Mouse (Mus musculus) MEL-GATA-1-ER (cell line): ENCODE results near the gene Tssc4.

Experiments used
- DNase-seq: peaks from one replicate; pipeline ENCODE4 v3.0.0-alpha.2; 2012; ENCODE audit warnings: low read depth; ENCODE audit errors: extremely low read depth

Gene Tssc4

DNA sequence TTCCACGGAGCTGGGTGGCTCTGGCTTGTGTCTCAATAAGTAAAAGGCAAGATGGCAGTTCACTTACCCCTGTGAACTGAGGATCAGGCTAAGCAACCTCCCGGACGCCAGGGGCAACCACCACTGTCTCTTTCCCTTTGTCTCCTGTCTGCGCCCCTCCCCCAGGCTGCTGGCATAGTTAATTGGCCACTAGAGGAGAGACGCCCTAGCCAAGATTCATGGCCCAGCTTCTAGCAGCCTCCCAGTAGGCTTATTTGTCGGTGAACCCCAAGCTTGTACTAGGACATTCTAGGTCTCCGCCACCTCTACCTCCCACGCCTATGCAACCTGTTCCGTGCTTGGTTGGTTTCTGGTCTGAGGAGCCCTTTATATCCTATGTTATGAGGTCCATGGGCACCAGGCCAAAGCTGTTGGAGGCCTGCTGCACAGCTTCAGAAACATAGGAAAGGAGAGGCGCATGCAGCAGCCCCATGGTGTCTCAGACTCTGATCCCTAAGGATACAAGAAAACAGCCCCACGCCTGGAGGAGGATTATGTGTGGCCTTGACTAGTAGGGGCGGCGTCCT, 650 bp upstream of the Tssc4 start:
- DNase-seq: no peak

DNA sequence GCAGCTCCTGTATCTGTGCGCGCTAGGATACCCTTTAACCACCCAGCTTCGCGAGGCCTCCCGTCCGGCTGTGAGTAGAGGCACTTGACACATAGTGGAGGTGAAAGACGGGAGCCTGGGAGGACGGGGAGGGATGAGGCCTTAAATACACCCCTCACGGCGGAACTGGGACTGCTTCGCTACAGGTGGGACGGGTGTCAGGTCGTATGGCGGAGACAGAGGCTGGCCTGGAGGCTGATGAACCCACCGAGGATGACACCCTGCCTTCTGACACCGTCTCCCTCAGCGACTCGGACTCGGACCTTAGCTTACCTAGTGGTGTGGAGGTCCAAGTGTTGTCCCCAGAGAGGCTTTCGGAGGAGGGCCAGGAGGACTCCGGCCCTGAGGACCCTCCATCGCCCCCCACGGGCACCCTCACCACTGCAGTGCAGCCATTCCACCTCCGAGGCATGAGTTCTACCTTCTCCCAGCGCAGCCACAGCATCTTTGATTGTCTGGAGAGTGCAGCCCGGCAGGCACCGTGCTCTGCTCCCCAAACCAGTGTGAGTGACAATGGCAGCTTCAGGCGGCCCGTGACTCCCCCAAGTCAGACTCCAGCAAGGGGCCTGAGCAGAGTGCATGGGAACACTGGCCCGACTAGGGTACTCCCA, 827 bp downstream of the Tssc4 start:
- no peak for DNase-seq

DNA sequence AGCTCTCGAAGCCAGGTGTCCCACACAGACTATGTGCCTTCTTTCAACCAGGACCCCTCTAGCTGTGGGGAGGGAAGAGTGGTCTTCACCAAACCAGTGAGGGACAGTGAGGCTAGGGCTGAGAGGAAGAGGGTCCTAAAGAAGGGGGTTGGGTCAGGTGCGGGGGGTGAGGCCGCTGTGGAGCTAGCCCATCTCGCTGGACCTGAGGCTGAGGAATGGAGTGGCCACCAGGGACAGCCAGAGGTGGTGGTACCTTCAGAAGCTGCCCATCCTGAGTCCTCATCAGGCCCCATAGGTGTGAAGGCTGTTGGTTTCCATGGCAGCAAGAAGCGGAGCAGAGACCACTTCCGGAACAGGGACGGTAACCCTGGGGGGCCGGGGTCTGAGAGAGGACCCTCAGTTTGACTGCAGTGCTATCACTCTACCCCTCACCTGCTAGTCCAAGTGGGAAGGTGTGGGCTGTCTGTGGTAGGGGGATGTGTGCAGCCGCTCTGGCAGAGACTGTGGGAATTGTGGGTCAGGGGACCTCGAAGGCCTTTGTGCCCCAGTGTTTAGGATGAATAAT, 1.5 kb downstream of the Tssc4 start:
- DNase-seq: no peak

DNA sequence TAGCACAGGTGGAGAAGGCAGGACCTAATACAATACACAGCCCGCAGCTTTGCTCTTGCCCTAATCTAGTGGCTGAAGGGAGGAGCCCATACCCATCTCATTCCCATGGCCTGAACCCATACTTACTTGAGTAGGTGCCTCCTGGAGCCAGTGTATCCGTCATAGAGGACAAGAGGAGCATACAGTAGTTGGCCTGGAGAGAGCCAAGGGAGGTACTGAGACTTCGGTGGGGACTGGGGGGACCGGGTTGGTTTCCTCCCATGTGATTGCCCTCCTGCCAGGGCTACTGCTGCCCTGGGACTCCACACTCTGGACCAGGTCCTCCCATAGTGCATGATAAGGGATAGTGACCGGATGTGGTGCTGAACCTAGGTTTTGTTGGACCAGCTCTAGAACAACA, 3.6 kb downstream of the Tssc4 start:
- no peak for DNase-seq

DNA sequence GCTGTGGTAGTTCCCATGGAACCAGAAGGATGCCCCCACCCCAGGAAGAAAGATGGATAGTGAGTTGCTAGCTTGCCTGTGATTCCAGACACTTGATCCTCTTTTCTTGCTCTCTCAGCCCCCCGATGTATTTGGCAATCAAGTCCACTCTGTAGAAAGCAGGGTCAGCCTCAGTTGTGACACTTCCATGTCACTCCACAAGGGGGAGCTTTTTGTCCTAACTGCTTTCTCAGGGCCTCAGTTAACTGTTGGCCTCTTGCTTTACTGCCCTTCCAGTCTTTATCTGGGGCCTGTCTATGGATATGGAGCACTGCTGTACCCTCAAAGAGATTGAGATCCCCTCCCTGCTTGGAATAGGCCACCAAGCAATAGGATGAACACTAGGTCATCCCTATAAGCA, 4.0 kb downstream of the Tssc4 start:
- peak; percentile 46 for DNase-seq

DNA sequence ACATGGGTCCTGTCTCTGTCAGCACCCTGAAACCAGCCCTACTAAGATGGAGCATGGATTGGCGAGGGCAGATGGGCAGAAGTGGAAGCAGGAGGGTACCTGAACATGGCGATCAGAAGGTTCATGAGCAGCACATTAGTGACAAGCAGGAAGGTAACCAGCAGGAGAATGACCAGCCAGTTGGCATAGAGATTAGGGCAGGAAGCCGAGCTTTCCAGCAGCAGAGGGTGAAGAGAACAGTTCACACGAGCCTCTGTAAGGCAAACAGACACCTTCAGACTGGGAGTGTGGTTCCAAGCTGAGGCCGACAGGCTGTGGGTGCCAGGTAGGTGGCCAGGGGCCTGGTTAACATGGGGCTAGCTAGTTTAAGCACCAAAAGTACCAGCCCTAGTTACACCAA, 6.3 kb downstream of the Tssc4 start:
- DNase-seq: no peak

DNA sequence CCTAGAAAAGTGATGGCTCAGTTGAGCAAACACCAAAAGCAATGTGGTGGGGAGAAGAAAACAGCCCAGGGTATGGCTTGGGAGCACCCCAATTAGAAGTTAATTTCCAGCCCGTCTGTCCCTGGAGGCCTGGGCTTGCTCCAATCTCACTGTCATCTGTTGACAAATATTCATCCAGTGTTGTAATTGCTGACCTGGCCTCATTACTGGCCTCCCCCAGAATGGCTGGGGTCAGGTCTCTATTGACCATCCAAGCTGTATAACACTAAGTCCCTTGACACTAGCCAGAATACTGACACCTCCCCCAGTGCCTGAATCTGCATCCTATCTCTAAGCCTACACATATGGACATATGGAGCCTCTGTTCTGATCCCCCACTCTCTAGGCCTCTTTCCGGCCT, 8.3 kb downstream of the Tssc4 start:
- DNase-seq: no peak

DNA sequence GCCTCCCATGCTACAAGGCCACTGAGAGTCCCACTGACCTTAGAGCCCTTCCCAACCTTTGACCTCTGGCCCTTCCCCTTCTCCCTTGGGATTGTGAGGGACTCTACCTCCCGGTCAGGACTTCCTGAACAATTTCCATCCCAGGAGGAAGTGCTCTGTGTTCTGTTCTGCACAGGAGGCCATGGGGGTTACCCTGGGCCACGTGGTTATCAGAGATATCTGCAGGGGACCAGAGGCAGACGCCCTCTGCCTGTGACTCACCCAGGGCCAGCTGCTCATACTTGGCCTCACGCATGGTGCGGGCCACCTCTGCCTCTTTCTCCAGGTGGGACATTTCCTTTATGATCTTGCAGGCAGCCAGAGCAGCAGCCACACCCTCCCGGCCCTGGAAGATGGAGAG, 13.0 kb downstream of the Tssc4 start:
- DNase-seq: no peak

DNA sequence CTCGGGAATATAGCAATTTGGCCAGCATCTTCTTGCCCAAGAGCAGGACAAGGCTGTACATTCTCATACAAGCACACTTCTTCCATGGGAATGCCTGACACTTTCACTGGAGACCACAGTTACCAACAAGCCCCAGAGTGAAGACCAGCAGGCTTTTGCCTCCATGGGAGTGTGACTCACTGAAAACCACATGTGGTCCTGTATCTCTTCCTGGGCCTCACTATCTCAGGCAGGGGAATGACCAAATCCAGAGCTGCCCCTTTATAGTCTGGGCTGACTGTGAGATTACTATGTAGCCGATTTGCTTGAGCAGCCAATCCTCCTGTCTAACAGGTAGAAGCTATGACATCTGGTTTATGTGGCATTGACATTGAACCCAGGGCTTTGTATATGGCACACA, 14.7 kb downstream of the Tssc4 start:
- no peak for DNase-seq

DNA sequence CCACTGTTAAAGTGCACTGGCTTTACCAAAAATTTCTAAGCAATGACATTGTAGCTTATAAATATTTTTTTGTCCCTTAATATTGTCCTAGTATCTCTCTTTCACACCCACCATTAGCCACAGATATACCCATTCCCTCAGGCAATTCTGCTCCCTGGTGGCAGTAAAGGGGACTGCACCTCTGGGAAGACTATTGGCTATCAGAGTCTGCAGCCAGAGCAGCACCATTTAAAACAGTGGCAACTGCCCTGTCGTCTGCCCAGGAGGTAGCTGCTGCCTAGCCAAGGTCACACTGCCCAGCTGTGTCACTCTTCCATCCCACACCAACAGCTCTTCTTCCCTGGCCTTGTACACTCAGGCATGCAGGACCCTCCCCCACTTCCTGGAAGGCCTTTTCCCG, 17.3 kb downstream of the Tssc4 start:
- DNase-seq: no peak

DNA sequence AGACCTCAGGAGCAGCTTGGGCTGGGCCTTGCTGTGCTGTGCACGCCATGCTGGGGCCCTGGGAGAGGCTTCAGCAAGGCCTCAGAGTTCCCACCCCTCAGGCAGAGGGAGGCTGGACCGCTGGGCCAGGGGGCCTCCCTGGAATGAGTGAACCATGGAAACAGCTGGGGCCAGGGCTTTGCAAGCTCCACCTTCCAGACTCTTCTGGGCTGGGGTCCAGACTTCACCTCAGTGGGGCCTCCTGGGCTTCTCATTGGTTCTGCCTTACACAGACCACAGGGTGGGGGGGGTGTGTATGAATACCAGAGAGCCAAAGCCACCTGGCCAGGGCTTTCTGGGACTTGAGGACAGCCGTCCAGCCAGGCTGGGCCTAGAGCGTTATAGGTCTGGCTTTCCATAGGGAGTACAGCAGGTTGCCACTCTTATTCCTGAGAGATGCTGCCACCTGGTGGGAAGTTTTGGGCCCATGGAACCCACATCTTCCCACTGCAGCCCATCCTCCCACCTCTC, 18.1 kb downstream of the Tssc4 start:
- DNase-seq: no peak

DNA sequence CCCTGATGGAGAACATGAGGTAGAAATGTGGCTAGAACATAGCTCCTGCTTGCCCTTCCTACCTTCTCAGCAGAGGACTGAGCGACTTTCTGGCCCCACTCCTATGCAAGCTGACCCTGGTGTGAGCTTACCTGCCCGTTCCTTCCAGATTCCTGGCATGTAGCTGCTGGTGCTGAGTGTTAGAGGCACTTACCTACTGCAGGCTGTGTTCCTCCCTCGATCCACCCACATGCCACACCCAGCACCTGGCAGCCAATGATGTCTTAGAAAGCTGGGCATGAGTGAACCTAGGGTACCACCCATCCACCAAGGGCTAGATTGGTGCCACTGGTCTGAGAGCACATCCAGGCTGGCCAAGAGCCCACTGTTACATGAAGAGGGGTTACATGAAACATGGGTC, 24.8 kb downstream of the Tssc4 start:
- DNase-seq: no peak

DNA sequence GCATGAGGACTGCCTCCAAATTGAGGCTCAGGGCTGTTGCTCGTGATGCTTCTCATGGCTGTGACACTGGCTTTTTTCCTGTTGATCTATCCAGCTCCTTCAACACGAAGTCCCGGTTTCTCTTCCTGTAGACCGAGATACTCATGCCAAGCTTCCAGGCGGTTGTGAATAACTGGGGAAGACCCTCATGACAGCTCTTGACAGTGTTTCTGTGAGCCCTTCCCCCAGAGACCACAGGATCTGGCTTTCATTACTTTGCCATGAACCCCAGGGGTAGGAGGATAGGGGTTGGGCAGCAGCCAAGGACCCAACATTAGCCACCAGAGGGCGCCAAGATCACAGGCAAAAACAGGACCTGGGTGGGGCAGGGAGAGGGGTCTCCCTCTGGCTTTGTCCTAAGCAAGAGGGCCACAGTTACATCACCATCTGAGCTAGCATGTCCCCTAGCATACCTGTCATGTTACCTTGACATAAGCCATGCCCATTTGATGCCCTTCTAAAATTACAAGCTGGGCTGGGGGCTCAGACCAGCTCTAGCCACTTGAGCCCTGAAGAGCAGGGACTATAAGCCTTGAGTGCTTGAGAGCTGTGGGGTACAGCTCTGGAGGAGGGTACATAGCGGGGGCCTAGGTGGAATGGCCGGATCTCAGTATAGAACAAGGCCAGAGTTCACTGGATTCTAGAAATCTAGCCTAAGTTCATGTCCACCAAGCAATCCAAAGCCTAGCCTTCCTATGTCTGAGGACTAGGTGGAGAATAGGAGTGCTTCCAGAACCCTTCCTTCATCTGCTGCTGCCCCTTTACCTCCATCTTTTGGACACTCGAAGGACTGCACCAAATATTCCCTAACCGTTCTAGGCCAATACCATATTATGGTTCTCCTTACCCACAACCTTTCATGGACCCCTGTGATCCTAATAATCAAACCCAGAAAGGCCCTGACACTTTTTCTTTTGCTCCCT, 25.8 kb downstream of the Tssc4 start, which contains the start of gene Trpm5:
Gene Trpm5 (minus strand): TSS at position 51 of the 962 bp plus-strand sequence.
- DNase-seq: no peak

DNA sequence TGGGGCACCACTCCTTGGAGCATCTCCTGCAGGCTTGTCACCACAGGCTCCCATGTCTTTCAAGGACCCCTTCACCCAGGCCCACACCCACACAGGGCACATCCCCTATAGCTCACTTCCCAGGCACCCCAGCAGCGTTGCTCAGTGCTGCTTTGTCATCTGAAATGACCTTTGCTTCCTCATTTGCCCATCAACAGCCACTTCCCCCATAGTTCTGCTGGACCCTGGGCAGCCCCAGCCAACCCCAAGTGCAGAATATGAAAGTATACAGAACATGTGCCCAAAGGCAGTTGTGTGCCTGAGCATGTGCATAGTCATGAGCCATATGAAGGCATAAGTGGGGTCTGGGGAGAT, 26.5 kb downstream of the Tssc4 start:
- DNase-seq: no peak

DNA sequence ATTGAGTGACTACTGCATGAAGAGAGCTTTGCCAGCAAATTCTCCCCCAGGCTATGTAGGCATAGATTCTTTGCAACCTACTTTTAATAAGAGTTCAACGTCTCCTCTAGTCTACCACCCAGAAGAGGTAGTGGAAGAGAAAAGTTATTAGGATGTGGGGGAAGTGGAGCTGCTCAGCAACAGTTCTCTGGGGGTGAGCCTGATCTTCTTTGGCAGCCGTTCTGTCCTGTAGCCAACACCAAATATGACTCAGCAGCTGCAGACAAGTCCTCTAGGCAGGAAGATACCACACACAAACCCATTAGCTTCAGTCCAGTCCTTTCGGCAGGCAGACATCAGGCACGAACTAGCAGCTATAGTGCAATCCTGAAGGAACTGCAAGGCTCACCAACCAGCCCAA, 31.7 kb downstream of the Tssc4 start:
- DNase-seq: no peak

DNA sequence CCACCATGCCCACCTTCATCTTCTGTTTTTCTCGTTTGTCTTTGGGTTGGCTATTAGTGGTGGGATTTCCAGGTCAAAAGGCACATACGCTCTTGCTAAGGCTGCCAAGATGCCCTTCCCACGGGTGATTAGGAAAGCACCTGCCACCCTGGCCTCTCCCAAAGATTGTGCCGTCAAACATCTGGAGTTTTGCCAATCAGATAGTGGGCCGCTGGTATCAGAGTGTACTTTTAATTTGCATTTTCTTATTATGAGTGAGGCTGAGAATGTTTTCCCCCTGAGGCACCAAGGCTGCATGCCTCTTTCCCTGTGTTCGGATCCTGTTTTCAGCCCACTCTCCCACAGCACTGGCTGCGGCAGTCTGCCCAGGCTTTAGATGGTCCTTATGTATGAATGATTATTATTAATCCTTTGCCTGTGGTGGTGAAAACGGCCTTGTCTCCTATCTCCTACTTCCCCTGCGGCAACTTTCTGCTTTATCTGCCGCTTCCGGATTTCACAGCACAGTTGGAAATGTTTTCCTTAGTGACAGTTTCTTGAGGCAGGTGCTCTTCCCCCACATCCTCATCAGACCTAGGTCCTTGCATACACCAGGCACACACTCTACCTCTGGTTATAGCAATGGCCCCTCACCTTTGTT, 36.3 kb downstream of the Tssc4 start:
- peak; percentile 56 for DNase-seq

DNA sequence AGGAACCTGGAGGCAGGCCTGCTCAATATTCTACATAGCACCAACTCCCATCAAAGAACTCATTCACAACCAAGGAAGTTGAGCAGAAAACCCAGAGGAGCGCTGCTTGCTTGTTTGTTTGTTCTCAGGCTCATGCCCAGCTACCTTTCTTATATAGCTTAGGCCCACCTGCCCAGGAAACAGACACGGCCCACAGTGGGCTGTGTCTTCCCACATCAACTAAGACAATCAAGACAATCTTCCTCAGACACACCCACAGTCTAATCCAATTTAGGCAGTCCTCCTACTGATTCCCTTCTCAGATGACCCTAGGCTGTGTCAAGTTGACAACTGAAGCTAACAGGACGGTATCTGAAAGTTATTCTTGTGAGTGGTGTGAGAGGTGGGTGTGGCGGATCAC, 37.0 kb downstream of the Tssc4 start, which contains the start of gene Kcnq1:
Gene Kcnq1 (plus strand): TSS at position 301 of the 400 bp plus-strand sequence.
- no peak for DNase-seq

DNA sequence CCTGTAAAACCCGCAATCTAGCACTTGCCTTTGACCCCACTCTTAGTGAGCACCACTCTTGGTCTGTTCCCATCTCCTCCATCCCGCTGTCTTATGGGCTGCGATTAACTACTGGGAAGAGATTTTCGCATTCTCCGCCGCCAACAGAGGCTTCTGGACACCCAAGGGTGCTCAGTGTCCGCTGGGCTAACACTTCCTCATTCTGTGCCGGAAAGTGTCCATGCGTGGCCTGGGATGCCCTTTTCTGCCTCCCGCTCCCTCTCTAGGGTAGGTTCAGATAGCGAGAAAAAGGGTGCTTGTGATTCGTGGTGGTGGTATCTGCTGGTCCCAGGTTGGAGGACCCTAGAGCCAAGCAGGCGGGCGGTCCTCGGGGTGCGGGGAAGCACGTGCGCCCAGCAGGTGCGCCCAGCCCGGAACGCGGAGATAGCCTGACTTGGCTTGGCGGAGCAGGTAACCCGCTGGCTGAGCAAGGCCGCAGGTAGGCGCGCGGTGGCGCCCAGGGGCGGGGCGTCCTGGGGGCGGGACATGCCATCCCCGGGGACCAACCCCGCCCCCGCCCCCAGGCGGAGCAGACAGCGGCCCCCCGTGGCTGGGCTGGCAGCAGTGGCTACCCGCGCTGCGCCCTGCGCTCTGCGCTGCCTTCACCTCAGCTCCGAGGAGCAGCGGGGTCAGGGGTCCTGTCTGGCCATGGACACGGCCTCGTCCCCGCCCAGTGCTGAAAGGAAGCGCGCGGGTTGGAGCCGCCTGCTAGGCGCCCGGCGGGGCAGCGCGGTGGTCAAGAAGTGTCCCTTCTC, 37.8 kb downstream of the Tssc4 start:
- DNase-seq: no peak

DNA sequence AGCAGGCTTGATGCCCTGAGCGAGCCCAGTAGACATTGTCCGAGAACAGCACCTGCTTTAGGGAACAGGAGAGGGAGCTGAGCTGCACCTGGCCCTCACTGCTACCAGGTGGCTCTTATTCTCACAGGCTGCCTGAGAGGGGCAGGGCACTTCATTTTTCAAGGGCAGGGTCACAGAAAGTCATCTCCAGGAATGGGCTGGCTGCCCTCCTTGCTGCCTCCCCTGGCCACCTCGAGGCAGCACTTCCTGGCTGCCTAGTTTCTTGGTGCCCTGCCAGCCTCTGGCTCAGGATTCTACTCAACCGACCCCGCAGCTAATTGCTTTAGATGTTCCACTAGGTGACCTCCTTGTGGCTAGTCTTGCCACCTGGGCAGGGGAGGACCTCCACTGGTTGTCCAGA, 39.2 kb downstream of the Tssc4 start:
- no peak for DNase-seq

DNA sequence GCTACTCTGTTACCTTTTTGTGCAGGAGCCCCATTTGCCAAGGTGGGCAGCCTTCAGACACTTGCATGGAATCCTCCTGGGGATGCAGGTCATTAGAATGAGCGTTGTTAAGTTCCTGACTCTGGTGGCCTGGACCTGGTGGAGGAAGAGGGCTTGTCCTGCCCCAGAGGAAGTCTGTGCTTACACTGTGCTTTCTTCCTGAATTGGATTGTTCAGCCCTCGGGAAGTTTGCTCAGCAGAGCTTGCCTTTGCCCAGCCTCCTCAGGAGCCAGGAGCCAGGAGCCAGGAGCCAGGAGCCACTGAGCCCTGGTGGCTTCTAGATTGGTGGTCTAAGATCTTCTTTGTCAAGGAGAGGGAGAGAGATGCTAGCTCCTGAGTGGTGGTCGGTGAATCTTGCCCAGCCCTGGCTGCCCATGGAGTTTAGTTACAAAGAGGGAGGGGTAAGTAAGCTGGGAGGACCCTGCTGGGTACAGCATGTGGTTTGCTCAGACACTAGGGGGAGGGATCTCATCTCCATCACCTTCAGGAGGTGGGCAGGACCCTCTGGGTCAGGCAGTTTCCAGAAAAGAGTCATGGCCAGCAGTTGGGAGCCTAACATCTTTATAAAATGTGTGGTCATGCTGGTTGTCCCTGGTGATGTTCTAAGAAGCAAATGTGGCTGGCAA, 40.1 kb downstream of the Tssc4 start:
- DNase-seq: no peak
